Mouse (Mus musculus): Measurements from ENCODE around the gene Jakmip3. TPM values are rescaled to one million over a fixed set of nuclear protein-coding genes. Genes with fewer than 3 reads are reported as not detected.

Gene Jakmip3
- polyA plus RNA-seq, 1 experiment from 2014 or later = 12.7 TPM

DNA sequence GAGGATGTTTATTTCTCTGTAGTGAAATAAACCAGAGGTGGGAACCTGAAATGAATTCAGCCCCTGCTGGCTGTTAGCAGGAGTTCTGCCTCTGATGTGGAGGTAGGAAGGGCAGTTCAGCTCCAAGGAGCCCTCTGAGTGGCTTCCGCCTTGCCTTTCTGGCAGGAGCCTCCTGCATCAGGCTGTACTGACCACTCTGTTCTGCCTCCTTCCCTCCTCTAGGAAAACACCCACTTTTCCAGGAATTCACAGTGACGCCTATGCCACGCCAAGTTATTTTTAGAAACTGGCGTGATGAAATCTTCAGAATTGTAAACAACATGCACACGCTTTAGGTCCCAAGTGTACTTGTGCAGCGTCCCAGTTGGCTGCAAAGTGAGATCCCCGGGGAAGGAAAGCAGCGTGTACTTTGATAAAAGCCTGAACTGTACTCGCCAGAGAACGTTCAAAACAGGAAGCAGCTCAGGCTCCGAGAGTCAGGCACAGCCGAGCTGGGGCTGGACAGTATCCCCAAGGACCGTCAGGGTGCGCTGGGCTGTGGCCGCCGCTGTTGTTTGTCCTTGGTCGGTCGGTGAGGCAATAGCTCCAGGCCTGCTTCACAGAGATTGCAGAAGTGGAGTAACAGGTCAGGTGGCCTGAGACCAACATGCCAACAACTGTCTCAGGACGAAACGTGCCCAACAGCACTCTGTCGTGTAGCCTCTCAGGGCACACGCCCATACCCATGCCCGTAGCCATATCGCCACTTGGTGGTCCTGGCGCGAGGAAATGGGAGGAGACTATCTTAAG, 21.2 kb upstream of the Jakmip3 start:
- peak; percentile 59; the same call in 1 of the 2 replicates for ATAC-seq (ENCODE audit: low FRiP score, low read depth)
- Histone ChIP-seq H3K4me3 (peak overlapping the region; percentile 30), H3K27me3 (no peaks in the 10 kb centered on the region), H3K4me2 (peak overlapping the region; percentile 56), H3K36me3 (no peaks in the 10 kb centered on the region), H3K9me3 (no peaks in the 10 kb centered on the region), H3K9ac (0 out of 2 replicates have a peak overlapping the region, but pooled peaks have one; percentile 1), H3K27ac (replicated peaks) (peak overlapping the region; percentile 49; the same call in 1 of the 2 replicates), H3K4me1 (replicated peaks) (peaks cover 9% of the 10 kb centered on the region)
- WGBS = 6% methylated on average over 26 of the region's 26 CpGs

DNA sequence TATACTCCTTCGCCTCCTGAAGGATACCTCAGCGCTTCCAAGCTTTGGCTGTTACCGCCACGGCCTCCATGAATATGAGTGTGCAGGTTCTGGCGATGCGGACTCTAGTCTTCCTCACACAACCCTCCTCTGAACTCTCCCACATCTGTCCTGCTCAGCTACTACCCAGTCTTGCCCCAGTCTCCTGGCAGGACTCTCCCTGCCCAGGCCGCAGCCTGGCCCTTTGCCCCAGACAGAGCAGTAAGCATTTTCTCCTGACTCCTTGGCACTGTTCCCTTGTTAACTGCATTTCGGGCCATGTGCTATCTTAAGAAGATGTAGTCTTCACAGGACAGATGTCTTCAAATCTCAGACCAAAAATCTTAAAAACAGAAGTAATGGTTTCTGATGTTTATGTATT, 18.9 kb upstream of the Jakmip3 start:
- no peaks in the 10 kb centered on the region for H3K9me3 ChIP-seq
- WGBS = 94% methylated on average over 8 of the region's 8 CpGs
- no peak overlapping the region for H3K9ac ChIP-seq
- no peak overlapping the region for H3K4me3 ChIP-seq
- H3K36me3 ChIP-seq = no peaks in the 10 kb centered on the region
- no peak overlapping the region for H3K4me2 ChIP-seq
- peaks cover 9% of the 10 kb centered on the region for H3K4me1 ChIP-seq (replicated peaks)
- H3K27me3 ChIP-seq = no peaks in the 10 kb centered on the region
- no peak overlapping the region for H3K27ac ChIP-seq (replicated peaks)
- no peak for ATAC-seq (ENCODE audit: low FRiP score, low read depth)

DNA sequence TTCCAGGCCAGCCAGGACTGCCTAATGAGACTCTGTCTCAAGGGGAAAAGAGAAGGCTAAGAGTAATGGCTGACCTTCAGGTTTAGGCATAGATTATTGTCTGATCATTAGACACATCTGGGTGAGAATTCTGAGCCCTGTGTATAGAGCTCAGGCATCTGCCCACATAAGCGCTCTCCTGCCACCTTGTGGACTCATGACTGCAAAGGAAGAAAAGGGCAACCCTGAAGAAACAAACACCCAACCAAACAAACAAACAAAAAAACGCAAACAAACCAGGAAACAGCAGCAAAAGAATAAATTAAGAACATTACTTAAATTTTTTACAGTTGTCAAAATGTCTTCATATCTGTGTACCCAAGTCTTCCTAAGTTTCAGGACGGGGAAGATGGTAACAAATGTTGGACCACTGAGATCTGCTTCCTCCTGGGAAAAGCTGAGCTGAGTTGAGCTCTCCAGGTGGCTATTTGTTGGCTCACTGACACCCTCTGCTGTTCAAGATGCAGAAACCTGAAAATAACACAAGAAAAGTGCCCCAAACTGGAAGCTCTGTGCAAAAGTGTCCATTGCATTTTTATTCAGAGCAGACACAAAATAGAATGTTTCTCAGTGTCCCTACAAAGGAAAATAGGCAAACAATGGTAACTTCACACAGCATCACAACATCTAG, 16.6 kb upstream of the Jakmip3 start:
- ATAC-seq (ENCODE audit: low FRiP score, low read depth) = no peak
- WGBS = 14% methylated on average over 3 of the region's 3 CpGs
- H3K9me3 ChIP-seq = no peaks in the 10 kb centered on the region
- no peak overlapping the region for H3K4me3 ChIP-seq
- H3K4me2 ChIP-seq = no peak overlapping the region
- no peak overlapping the region for H3K9ac ChIP-seq
- no peaks in the 10 kb centered on the region for H3K36me3 ChIP-seq
- peaks cover 9% of the 10 kb centered on the region for H3K4me1 ChIP-seq (replicated peaks)
- no peaks in the 10 kb centered on the region for H3K27me3 ChIP-seq
- no peak overlapping the region for H3K27ac ChIP-seq (replicated peaks)

DNA sequence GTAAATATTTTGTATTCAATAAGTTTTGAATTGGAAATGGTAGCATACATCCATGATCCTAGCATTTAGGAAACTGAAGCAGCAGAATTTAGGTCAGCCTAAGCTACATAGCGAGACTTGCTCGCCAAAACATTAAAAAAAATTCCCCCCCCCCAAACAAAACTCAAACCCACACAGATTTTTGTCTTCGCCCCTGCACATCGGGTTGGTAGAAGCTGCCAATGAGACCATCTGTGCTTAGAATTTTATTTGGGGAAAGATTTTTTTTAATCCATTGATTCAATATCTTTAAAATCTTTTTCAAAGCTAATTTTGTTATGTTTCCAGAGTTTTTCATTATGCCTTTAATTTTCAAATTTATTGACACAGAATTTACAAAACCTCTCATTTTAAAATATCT, 12.1 kb upstream of the Jakmip3 start:
- H3K27me3 ChIP-seq = no peaks in the 10 kb centered on the region
- no peak overlapping the region for H3K9ac ChIP-seq
- WGBS = 89% methylated on average over 4 of the region's 4 CpGs
- no peak overlapping the region for H3K27ac ChIP-seq (replicated peaks)
- ATAC-seq (ENCODE audit: low FRiP score, low read depth) = no peak
- no peaks in the 10 kb centered on the region for H3K4me1 ChIP-seq (replicated peaks)
- H3K9me3 ChIP-seq = no peaks in the 10 kb centered on the region
- no peak overlapping the region for H3K4me3 ChIP-seq
- H3K4me2 ChIP-seq = no peak overlapping the region
- H3K36me3 ChIP-seq = no peaks in the 10 kb centered on the region

DNA sequence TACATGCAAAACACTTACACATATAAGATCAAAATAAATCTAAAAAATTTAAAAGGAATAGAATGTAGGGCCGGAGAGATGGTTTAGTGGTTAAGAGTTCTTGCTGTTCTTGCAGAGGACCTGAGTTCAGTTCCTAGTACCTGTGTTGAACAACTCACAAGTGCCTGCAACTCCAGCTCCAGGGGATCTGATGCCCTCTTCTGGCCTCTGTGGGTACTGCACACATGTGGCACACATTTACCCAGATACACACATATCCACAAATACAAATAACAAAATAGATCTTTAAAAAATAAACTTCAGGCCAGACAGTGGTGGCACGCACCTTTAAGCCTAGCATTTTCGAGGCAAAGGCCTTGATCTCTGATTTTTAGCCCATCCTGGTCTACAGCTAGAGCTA, 6.0 kb upstream of the Jakmip3 start:
- no peaks in the 10 kb centered on the region for H3K9me3 ChIP-seq
- 92% methylated on average over 3 of the region's 3 CpGs for WGBS
- ATAC-seq (ENCODE audit: low FRiP score, low read depth) = no peak

DNA sequence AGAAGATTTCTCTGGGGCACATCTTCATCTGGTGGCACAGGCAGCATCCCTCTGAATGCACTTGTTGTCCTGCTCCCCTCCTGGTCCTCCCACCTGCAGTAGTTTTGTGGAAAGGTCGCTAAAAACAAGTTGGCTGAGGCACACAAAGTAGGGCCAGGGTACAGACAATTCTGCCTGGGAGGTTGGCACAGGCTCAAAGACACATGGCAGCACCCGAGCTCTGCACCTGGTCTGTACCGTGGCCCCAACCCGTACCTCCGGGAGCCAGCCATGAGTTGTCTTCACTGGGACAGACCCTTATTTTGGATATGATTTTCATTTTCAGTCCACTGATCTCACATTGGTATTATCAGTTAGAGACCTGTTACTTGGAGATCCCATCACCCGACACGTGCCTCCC, 1.5 kb upstream of the Jakmip3 start:
- ATAC-seq (ENCODE audit: low FRiP score, low read depth) = no peak
- Histone ChIP-seq H3K36me3 (no peaks in the 10 kb centered on the region), H3K4me2 (no peak overlapping the region), H3K9me3 (no peaks in the 10 kb centered on the region), H3K27me3 (peaks cover 44% of the 10 kb centered on the region), H3K4me1 (replicated peaks) (peaks cover 21% of the 10 kb centered on the region), H3K4me3 (no peak overlapping the region), H3K9ac (no peak overlapping the region), H3K27ac (replicated peaks) (no peak overlapping the region)
- WGBS = 77% methylated on average over 7 of the region's 7 CpGs

More for the DNA sequence above, 6.0 kb upstream of the Jakmip3 start:
- Histone ChIP-seq H3K27ac (replicated peaks) (no peak overlapping the region), H3K4me2 (no peak overlapping the region), H3K4me1 (replicated peaks) (no peaks in the 10 kb centered on the region), H3K9ac (no peak overlapping the region), H3K36me3 (no peaks in the 10 kb centered on the region), H3K27me3 (peaks cover 14% of the 10 kb centered on the region), H3K4me3 (no peak overlapping the region)

DNA sequence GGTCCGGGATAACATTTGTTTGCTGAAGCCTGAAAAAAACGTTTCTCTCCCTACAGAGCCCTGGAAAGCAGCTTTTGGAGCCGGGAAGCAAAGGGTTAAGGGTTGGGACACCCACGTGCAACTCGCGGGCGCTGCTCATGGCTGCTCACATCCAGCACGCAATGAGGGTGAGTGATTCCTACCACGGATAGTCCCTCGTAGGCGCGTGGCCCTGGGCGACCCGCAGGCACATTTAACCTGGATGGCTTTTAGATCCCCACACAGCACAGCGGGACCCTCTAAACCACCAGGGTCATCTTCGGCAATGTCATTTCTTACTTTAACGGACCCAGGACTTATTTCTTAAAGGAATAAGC, 296 bp upstream of the Jakmip3 start:
- H3K9ac ChIP-seq = peak overlapping the region; percentile 78
- H3K27ac ChIP-seq (replicated peaks) = peak overlapping the region; percentile 92
- no peaks in the 10 kb centered on the region for H3K36me3 ChIP-seq
- peak; percentile 78 for ATAC-seq (ENCODE audit: low FRiP score, low read depth)
- peak overlapping the region; percentile 77 for H3K4me3 ChIP-seq
- H3K4me2 ChIP-seq = peak overlapping the region; percentile 85
- H3K4me1 ChIP-seq (replicated peaks) = peaks cover 21% of the 10 kb centered on the region
- 1% methylated on average over 17 of the region's 17 CpGs for WGBS
- H3K27me3 ChIP-seq = peaks cover 47% of the 10 kb centered on the region
- no peaks in the 10 kb centered on the region for H3K9me3 ChIP-seq

DNA sequence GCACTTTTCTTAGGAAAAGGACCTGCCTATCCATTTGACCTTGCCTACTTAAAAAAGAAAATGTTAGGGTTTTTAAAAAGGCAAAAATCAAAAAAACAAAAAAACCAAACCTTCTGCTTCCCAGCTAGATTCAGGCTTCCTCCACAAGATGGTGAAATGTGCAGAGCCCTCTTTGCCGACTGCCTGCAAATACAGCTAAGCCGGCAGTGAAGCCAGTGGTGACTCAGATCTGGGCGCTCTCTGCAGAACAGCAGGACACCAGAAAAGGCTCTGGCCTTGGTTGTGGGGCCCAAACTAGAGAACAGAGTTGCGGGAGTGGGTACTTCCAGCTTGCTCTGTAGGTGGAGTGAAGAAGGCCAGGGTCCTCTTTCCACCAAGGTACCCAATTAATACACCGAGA, 1.0 kb downstream of the Jakmip3 start:
- H3K27ac ChIP-seq (replicated peaks) = peak overlapping the region; percentile 92

DNA sequence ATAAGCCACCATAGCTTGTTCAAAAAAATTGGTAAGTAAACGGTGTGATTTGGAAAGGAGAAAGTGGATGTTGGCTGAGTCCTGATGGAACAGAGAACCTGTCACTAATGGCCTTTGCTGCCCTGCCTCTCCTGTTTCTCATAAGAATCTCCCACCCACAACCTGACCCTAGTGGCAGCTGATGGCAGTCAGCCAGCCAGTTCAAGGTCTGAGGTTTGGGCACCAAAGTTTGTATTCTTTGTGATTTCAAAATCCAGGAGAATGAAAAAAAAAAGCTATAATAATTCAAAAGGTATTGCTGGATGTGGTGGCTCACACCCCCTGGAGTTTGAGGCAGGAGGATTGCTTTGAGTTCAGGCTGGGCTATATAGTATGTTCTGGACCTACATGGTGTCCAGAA, 1.8 kb downstream of the Jakmip3 start:
- 89% methylated on average over 1 of the region's 1 CpGs for WGBS
- 0 out of 2 replicates have a peak overlapping the region, but pooled peaks have one; percentile 92 for H3K27ac ChIP-seq (replicated peaks)
- no peaks in the 10 kb centered on the region for H3K36me3 ChIP-seq
- peak overlapping the region; percentile 85; the same call in 1 of the 2 replicates for H3K4me2 ChIP-seq
- ATAC-seq (ENCODE audit: low FRiP score, low read depth) = no peak
- no peak overlapping the region for H3K9ac ChIP-seq
- H3K4me3 ChIP-seq = no peak overlapping the region
- peaks cover 21% of the 10 kb centered on the region for H3K4me1 ChIP-seq (replicated peaks)
- peaks cover 47% of the 10 kb centered on the region for H3K27me3 ChIP-seq
- no peaks in the 10 kb centered on the region for H3K9me3 ChIP-seq

More for the DNA sequence above, 1.0 kb downstream of the Jakmip3 start:
- 31% methylated on average over 5 of the region's 5 CpGs for WGBS
- no peak for ATAC-seq (ENCODE audit: low FRiP score, low read depth)
- H3K27me3 ChIP-seq = peaks cover 47% of the 10 kb centered on the region
- H3K36me3 ChIP-seq = no peaks in the 10 kb centered on the region
- peak overlapping the region; percentile 78 for H3K9ac ChIP-seq
- H3K4me3 ChIP-seq = peak overlapping the region; percentile 77
- no peaks in the 10 kb centered on the region for H3K9me3 ChIP-seq
- H3K4me2 ChIP-seq = peak overlapping the region; percentile 85
- peaks cover 21% of the 10 kb centered on the region for H3K4me1 ChIP-seq (replicated peaks)

DNA sequence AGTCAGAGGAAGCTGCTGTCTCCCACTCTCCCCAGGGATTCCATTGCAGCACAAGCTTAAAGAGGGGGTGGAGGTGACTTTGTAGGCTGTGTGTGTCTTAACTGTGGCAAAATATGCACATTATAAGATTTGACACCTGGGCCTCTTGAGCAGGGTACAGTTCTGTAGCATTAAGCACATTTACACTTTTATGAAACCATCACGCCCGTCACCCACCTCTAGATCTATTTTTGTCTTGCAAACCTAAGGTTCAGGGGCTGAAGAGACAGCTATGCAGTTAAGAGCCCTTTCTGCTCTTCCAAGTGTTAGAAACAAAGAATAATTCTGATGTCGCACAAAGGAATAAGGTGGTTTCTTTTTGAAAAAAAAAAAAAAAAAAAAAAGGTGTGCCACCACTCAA, 5.1 kb downstream of the Jakmip3 start:
- Histone ChIP-seq H3K9me3 (no peaks in the 10 kb centered on the region), H3K9ac (no peak overlapping the region), H3K4me2 (no peak overlapping the region), H3K27me3 (peaks cover 28% of the 10 kb centered on the region), H3K36me3 (no peaks in the 10 kb centered on the region), H3K4me1 (replicated peaks) (peaks cover 12% of the 10 kb centered on the region), H3K27ac (replicated peaks) (no peak overlapping the region), H3K4me3 (no peak overlapping the region)
- WGBS = 64% methylated on average over 3 of the region's 3 CpGs
- ATAC-seq (ENCODE audit: low FRiP score, low read depth) = no peak

DNA sequence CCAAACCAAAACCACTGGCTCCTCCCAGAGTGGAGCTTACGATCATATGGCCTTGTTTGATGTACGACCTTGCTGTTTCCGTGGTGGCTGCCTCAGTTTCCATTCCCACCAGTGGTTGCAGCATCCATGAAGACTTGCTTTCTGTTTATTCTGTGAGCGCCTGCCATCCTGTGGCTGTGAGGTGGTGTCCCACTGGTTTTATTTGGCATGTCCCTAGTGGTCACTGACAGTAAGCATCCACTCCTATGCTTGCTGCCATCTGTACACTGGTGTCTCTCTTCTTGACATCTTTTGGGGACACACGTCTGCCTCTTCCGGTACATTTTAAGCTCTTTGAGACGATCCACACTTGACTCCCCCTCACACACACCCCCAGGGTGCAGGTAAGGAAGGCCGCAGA, 7.2 kb downstream of the Jakmip3 start:
- no peak overlapping the region for H3K4me2 ChIP-seq
- peaks cover 15% of the 10 kb centered on the region for H3K27me3 ChIP-seq
- ATAC-seq (ENCODE audit: low FRiP score, low read depth) = no peak
- H3K9ac ChIP-seq = no peak overlapping the region
- no peaks in the 10 kb centered on the region for H3K9me3 ChIP-seq
- H3K4me1 ChIP-seq (replicated peaks) = no peaks in the 10 kb centered on the region
- H3K36me3 ChIP-seq = no peaks in the 10 kb centered on the region
- H3K4me3 ChIP-seq = no peak overlapping the region
- 89% methylated on average over 8 of the region's 8 CpGs for WGBS
- H3K27ac ChIP-seq (replicated peaks) = no peak overlapping the region

DNA sequence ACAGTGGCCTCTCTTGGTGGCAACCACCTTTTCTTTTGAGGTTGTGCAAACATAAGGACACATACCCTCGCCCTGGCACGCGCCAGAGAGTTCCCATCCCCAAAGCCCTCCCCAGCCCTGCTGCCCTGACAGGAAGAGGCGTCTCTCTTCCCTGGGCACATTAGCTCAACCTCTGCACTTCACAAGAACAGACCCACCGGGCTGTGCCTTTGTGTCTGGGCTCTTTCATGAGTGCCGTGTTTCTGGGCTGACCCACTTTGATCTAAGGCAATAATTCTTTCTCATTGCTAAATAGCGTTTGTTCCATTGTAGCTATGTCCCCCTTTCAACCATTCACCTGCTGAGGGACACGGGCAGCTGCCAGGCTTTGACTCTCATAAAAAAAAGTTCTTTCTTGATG, 7.8 kb downstream of the Jakmip3 start:
- Histone ChIP-seq H3K4me2 (no peak overlapping the region), H3K27me3 (peaks cover 10% of the 10 kb centered on the region), H3K9me3 (no peaks in the 10 kb centered on the region), H3K4me1 (replicated peaks) (no peaks in the 10 kb centered on the region), H3K9ac (no peak overlapping the region), H3K27ac (replicated peaks) (no peak overlapping the region), H3K36me3 (no peaks in the 10 kb centered on the region), H3K4me3 (no peak overlapping the region)
- no peak for ATAC-seq (ENCODE audit: low FRiP score, low read depth)
- 46% methylated on average over 8 of the region's 8 CpGs for WGBS

Data from hindbrain, embryonic 15.5 days (tissue).